Mouse (Mus musculus): ENCODE data around the gene Sv2c.

Sv2c gene

GRCm38 (mm10) chr13:95944621-95945020 lies 187.8 kb downstream of the Sv2c start:
- no peak for DNase-seq (ENCODE audit: low spot score in 2 of 2)

- DNase-seq (ENCODE audit: low spot score in 2 of 2) = no peak
These were observed 188.5 kb downstream of the Sv2c start for GRCm38 (mm10) chr13:95943919-95944318.

- DNase-seq (ENCODE audit: low spot score in 2 of 2) = no peak
These were observed 189.8 kb downstream of the Sv2c start for GRCm38 (mm10) chr13:95942587-95942986.

- no peak for DNase-seq (ENCODE audit: low spot score in 2 of 2)
These were observed 190.5 kb downstream of the Sv2c start for GRCm38 (mm10) chr13:95941861-95942260.

GRCm38 (mm10) chr13:95940811-95941210 lies 191.6 kb downstream of the Sv2c start:
- DNase-seq (ENCODE audit: low spot score in 2 of 2) = no peak

- no peak for DNase-seq (ENCODE audit: low spot score in 2 of 2)
These were observed 208.2 kb downstream of the Sv2c start for GRCm38 (mm10) chr13:95924201-95924621.

GRCm38 (mm10) chr13:95922626-95923025 lies 209.8 kb downstream of the Sv2c start:
- DNase-seq (ENCODE audit: low spot score in 2 of 2) = no peak

GRCm38 (mm10) chr13:95918624-95919284 lies 213.6 kb downstream of the Sv2c start:
- no peak for DNase-seq (ENCODE audit: low spot score in 2 of 2)

GRCm38 (mm10) chr13:95913046-95913406 lies 219.4 kb downstream of the Sv2c start:
- no peak for DNase-seq (ENCODE audit: low spot score in 2 of 2)

GRCm38 (mm10) chr13:95912157-95913045 lies 220.0 kb downstream of the Sv2c start:
- DNase-seq (ENCODE audit: low spot score in 2 of 2) = peak; percentile 33 to 75

- no peak for DNase-seq (ENCODE audit: low spot score in 2 of 2)
These were observed 222.1 kb downstream of the Sv2c start for GRCm38 (mm10) chr13:95910270-95910669.

GRCm38 (mm10) chr13:95909244-95909643 lies 223.1 kb downstream of the Sv2c start:
- no peak for DNase-seq (ENCODE audit: low spot score in 2 of 2)

Data from cerebellum, postnatal 4 days (tissue).